Mouse (Mus musculus) fat pad, adult 2 months (tissue): ENCODE results near the gene Mfsd13b.

Experiments
- DNase-seq: peaks from one replicate; pipeline ENCODE4 v3.0.0-alpha.2; 2011; ENCODE audit warnings: low read depth, low spot score; ENCODE audit errors: extremely low read depth

The Mfsd13b gene

GRCm38 (mm10) chr7:121040595-121040994 lies 58.3 kb downstream of the Mfsd13b start:
- DNase-seq, result no peak

DNA sequence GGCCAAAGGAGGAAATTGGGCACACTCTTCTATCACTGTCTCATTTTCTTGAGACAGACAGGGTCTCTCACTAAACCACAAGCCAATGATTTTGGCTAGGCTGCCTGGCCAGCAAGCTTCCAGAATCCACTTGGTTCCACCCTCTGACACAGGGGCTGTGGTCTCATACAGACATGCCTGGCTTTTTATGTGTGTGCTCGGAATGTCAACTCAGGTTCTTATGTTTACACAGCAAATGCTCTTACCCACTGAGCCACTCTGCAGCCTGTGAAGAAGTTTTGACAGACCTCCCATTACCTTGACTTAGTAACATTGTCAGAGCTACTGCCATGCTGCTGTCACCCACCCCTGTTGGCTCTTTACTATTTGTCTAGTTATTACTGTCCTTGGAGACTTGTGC lies 59.7 kb downstream of the Mfsd13b start:
- no peak for DNase-seq

- peak; percentile 97 for DNase-seq
These were observed 60.7 kb downstream of the Mfsd13b start for GRCm38 (mm10) chr7:121043004-121043403.

GRCm38 (mm10) chr7:121043510-121043909 lies 61.2 kb downstream of the Mfsd13b start:
- DNase-seq, result no peak

GRCm38 (mm10) chr7:121044251-121044650 lies 61.9 kb downstream of the Mfsd13b start:
- DNase-seq, result peak; percentile 85

DNA sequence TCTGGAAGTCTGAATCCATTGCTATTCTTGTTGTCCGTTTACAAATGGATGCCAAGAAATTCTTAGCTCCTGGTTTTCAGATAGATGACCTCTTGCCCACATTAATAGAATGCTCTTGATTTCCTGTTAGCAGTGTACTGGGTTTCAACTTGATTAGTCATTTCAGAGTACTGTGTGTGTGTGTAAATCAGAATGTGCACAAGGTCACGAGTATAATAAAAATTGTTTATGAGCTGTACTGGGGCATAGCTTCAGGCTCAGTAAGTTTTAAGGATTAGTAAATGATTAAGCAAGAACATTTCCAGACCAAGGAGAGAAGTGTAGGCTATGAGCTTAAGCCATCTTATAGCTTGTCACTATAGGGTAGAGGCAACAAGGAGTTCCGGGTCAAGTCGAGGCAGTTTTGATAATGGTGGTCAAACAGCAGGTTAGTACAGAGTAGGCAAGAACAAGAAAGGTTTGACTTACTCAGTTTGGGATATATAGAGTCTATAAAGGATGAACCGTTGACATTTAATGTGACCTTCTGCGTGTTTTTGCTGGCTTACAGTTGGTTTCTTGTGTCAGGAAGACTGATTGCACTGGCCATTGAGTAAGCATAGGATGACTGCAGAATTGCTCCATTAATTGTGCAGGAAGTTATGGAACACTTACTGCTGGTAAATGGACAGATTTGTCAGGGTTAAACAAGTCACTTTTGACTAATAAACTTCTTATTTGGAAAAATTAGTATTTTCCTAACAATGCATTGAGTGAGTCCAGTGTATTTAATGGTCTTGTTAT lies 63.6 kb downstream of the Mfsd13b start:
- DNase-seq, result peak; percentile 96

DNA sequence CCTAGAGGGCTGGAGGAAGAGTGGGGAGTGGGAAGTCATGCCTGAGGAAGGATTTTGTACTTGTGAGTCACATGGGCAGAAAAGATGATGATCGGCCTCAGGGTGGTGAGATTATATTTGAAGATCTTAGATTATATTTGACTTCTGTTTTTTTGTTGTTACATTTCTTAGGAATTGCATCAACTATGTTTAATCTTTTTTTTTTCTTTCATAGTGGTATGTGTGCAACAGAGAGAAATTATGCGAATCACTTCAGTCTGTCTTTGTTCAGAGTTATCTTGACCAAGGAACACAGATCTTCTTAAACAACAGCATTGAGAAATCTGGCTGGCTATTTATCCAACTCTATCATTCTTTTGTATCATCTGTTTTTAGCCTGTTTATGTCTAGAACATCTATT lies 65.3 kb downstream of the Mfsd13b start:
- DNase-seq, result no peak

- no peak for DNase-seq
These were observed 70.8 kb downstream of the Mfsd13b start for GRCm38 (mm10) chr7:121053071-121053470.

- no peak for DNase-seq
These were observed 77.3 kb downstream of the Mfsd13b start for GRCm38 (mm10) chr7:121059477-121060218.

DNA sequence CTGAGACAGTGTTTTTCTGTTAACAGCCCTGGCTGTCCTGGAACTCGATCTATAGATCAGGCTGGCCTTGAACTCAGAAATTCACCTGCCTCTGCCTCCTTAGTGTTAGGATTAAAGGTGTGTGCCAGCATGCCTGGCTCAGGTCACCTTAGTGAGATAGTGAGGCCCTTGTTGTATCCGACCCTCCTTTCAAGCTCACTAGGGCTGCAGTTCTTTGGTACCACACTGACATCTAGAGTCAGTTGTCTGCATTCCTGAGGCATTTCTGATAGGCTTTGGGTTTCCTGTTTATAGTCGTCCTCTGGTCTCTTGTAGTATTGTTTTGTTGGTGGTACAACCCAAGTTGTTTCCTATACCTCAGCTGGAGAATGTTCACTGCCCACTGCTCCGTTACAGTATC lies 82.0 kb downstream of the Mfsd13b start:
- no peak for DNase-seq
